Mouse (Mus musculus) kidney, postnatal 14 days (tissue): Measurements from ENCODE around the gene Sult2b1.

Source experiments
- DNase-seq: peaks from one replicate; pipeline ENCODE4 v3.0.0; 2022; ENCODE audit warnings: mixed read lengths

Gene Sult2b1

GRCm38 (mm10) chr7:45800546-45801204, 16.2 kb upstream of the Sult2b1 start:
- DNase-seq, result peak; percentile 63

DNA sequence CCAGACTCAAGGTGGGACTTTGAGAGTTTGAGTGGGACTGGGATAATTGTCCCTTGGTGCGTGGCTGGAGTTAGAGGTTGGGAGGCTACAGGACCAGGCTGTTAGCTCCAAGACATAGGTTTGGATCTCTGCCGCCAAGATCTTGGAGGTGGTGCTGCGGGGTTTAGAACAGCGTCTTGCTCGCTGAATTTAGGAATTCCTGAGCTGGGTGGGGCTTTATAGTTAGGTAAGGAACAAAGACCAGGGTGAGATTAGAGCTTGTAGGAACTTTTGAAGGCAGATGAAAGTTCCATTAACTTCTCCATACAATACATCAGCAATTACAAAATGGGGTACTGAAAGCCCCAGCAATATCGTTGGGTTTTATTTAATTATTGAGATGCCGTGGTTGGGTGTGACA, 15.5 kb upstream of the Sult2b1 start:
- DNase-seq, result no peak

DNA sequence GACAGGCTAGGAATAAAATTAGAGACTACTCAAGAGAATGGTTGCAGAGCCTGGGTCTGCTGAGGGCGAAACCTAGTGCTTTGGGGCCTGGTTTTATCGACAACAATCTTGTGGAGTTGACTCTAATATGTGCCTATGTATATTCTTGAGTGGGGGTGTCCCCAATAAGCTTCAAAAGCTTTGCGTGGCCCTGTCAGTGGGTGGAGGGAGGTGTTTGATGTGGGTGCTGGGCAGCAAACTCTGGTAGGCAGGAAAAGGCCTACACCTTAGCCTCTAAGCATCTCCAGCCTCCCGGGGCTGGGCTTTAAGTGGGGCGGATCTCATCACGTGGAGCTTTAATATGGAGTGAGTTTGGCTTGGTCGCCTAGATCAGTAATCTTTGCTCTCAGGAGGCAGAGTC, 14.5 kb upstream of the Sult2b1 start:
- DNase-seq, result no peak

- peak; percentile 71 for DNase-seq
Observed at GRCm38 (mm10) chr7:45798511-45798836, 14.0 kb upstream of the Sult2b1 start.

- no peak for DNase-seq
Observed at GRCm38 (mm10) chr7:45797661-45798510, 13.4 kb upstream of the Sult2b1 start.

DNA sequence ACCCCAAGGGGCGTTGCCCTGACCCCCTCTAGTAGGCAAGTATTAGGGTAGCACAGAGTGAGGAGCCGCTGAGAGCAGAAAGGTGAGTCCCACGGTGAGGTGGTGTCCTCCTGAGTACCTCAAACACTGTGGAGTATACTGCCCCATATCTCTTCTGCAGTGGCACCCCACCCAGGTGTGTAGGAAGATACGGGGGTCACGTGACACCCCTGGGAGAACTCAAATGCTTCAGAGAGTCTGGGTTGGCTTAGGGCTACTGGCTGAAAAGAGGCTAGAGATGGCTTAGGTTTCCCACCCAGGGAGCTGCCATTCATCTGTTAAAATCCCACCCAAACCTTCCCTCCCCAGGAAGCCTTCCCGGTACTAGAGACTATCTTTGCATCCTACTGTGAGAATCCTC, 12.5 kb upstream of the Sult2b1 start:
- DNase-seq, result no peak

GRCm38 (mm10) chr7:45794971-45795370, 10.5 kb upstream of the Sult2b1 start:
- DNase-seq, result no peak

DNA sequence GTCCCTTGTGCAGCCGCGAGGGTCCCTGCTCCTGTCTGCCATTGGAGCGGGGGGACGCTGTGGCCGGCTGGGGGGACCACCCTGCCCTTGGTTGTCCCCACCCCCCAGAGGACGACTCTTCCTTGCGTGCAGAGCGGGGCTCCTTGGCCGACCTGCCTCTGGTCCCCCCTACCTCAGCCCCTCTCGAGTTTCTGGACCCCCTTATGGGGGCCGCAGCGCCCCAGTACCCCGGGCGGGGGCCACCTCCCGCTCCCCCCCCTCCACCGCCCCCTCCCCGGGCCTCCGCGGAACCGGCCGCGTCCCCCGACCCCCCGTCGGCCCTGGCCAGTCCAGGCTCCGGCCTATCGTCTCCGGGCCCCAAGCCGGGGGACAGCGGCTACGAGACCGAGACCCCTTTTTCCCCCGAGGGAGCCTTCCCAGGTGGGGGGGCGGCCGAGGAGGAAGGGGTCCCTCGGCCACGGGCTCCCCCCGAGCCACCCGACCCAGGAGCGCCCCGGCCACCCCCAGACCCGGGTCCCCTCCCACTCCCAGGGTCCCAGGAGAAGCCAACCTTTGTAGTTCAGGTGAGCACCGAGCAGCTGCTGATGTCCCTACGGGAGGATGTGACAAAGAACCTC, 9.6 kb upstream of the Sult2b1 start:
- no peak for DNase-seq

DNA sequence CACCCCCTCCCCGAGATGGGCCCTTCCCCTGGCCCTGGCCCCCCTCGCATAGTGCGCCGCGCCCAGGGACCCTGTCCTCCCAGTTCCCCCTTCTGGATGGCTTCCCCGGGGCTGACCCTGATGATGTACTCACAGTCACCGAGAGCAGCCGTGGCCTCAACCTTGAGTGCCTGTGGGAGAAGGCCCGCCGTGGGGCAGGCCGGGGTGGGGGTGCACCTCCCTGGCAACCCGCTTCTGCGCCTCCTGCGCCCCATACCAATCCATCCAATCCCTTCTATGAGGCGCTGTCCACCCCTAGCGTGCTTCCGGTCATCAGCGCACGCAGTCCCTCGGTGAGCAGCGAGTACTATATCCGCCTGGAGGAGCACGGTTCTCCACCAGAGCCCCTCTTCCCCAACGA, 8.8 kb upstream of the Sult2b1 start:
- no peak for DNase-seq

DNA sequence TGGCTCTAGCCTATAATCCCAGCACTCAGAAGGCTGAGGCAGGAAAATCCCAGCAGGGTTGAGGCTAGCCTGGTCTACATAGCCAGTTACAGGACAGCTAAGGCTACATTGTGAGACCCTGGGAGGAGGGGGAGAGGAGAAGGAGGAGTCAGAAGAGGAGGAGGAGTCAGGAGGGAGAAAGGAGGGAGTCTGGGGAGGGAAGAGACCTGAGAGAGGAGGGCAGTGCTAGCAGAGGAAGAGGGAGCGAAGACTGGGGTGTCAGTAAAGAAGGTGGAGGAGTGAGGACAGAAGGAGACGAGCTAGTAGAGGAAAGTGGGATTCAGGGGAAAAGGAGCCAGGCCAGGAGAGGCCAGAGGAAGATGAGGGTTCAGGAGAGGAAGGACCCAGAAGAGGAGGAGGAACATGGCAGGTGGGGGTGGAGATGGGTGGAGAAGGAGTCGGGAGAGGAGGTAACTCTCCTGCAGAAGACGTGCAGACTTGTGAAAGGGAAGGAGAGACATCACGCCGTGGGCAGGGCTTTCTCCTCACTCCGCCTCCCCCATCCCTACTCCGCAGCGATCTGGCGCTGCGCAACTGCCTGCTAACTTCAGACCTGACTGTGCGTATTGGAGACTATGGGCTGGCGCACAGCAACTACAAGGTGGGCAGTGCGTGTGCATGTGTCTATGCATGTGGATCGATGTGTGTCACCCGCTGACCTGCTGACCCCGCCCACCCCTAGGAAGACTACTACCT, 7.5 kb upstream of the Sult2b1 start:
- DNase-seq, result no peak

- peak; percentile 71 for DNase-seq
Observed at GRCm38 (mm10) chr7:45790721-45791120, 6.3 kb upstream of the Sult2b1 start.

GRCm38 (mm10) chr7:45787642-45788041, 3.2 kb upstream of the Sult2b1 start:
- DNase-seq, result no peak

GRCm38 (mm10) chr7:45786661-45787413, 2.4 kb upstream of the Sult2b1 start:
- DNase-seq, result peak; percentile 43

DNA sequence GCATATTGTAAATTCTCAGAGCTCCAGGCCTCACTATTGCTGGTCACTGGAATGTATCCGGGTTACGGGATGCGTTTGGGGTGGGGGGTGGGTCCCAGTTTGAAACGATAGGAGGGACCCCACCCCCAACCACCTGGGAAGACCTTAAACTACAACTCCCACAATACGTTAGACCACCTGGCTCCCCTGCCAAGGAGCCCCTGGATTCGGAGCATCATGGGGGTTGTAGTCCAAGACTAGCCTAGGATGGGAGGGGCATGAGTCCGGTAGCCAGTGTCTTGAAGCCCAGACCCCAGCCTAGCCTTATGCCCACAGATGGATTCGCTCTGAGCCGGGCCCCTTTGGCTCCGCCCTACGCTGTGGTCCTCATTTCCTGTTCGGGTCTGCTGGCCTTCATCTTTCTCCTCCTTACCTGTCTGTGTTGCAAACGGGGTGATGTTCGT, 1.7 kb upstream of the Sult2b1 start:
- DNase-seq, result peak; percentile 48

DNA sequence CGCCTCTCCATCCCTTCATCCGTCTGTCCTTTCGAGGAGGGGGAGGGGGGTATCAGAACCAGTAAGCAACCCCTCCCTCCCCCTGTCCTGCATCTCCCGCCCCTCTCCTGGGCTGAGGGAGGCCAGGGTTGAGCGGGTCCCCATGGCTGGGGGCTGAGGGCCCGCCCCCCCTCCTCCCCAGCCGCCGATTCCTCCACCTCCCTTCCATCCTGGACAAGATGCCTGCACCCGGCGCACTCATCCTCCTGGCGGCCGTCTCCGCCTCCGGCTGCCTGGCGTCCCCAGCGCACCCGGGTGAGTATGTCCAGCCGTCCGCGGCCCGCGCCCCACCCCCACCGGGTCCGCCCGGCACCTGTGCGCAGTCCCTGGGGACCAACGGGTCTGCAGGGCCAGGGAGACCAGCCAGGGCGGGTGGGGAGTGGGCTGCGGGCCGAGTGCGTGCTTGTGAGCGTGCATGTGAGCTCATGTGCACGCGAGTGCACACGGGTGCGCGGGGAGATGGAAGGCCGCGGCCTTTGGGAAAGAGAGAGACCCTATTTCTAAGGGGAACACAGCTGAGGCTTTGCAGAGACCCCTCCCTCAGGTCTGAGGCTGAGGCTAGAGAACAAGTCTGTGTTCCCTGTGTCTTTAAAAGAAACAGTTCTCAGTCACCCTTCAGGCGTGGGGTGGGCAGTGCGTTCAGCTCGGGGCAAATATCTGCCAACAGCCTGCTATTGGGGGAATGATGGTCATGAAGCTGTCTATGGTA, 1.1 kb upstream of the Sult2b1 start:
- peak; percentile 44 for DNase-seq

- peak; percentile 77 for DNase-seq
Observed at GRCm38 (mm10) chr7:45783511-45784091, 868 bp downstream of the Sult2b1 start, which contains the start of gene Lmtk3. Lmtk3 (plus strand) TSS chr7:45783738.

DNA sequence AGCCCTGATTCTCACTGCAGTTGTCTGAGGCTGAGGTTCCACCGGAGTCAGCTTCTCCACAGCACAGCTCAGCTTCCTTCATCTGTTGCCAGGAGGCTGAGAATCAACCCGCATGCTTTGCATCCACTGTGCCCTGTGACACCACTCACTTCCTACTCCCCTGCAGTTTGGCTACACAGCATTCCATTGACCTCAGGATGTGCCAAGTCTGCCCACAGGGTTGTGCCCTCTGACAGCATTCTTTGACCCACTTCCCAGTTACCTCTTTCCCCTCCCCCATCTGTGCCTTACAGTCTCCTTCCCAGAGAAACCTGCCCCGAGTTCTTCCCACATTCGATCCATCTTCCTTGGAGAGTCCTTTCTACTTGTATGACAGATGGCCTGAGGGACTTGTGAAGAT, 2.2 kb downstream of the Sult2b1 start:
- DNase-seq, result no peak

DNA sequence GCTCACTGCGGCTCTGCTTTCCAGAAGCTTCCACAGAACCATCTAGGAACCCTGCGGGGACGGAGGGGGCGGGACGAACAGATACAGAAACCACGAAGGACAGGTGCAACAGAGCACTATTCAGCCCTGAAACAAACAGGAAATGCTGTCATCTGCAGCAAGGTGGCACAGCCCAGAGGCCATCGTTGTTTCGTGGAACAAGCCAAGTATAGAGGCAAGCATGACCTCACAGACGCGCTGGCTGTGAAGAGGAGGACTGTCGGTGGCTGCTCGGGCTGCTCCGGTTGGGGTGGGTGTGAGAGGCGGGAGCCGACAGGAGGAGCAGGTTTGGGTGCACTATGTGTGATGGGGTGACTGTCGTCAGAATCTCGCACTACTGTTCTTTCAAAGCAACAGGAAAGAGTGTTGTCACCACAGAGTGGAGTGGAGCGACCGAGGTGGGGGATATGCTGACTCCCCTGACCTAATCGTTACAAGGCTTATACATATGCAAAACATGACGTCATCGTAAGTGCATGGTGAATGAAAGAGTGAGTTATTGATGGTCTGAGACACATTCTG, 5.3 kb downstream of the Sult2b1 start:
- DNase-seq, result no peak

DNA sequence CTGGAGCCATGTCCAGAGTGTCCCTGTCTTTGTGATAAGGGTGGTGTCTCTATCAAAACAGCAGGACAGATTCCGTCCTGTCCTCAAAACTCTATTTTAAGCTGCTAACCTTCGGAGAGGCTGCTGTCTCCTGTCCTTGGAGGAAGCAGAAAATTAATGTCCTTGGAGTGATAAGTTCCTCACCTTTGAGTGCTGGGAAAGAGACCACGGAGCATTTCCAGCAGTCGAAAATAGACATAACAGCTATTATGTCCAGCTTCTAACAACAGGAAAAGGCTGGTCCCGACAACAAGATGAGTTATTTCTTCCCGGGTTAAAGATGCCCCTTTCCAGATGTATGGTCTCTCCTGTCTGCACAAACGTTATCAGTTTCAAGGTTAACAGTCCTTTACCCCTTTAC, 9.2 kb downstream of the Sult2b1 start:
- DNase-seq, result no peak

GRCm38 (mm10) chr7:45771101-45771500, 13.4 kb downstream of the Sult2b1 start:
- DNase-seq, result no peak
